Mouse (Mus musculus) E14TG2a.4 (cell line): ENCODE measurements around the gene 1700001P01Rik.

Experiments
- CTCF ChIP-seq: conservative IDR thresholded peaks from 2 replicates; pipeline ENCODE4 v1.5.1; 2014; ENCODE audit warnings: low read length
- NANOG ChIP-seq: IDR thresholded peaks from 2 replicates; pipeline ENCODE4 v1.6.1; 2014; ENCODE audit warnings: borderline replicate concordance, low read length, mixed read lengths
- POU5F1 ChIP-seq: IDR thresholded peaks from 2 replicates; pipeline ENCODE4 v1.6.1; 2014; ENCODE audit warnings: low read length, borderline replicate concordance

GRCm38 (mm10) chr11:97737600-97737999 is 38.1 kb downstream of the 1700001P01Rik start:
- TF ChIP-seq CTCF, result no peak
- TF ChIP-seq POU5F1, result no peak
- no peak for TF ChIP-seq NANOG
